ENCODE assay signal across 20 mouse cellular contexts in the genomic region with DNA sequence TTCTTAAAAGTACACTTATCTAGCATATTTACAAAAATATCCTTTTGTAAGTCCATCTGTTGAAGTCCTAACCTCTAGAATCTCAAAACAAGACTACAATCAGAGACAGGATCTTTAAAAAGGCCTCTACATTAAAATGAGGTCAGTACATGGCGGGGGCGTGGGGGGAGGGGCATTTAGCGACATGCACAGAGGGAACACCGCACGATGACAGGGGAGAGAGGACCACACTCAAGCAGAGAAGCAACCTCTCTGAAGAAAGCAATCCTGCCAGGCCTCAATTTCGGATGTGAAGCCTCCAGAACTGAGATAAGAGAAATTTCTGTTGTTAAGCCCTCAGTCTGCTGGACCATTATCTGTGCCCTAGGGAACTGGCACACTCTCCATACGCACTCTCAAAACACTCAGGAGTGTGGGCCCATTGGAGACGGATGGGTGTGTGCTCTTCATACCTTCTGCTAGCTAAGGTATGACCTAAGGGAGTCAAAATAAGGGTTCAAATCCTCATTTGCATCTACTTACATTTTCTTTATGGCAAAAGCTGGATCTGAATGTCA. TPM values are rescaled to one million over a fixed set of nuclear protein-coding genes. Genes with fewer than 3 reads are reported as not detected.
DNase-seq lines count a peak whose midpoint lies in the region; ATAC-seq and TF ChIP-seq lines count a peak whose summit lies in the region.
"Had no signal": no experiment of that assay in that cellular context is flagged by ENCODE, and none has a peak within 500 bp of the region (broad histone marks: within the 10 kb centered on the region; RNA-seq: fewer than 3 reads in every experiment).

No protein-coding gene starts in this region.

- no peaks in the 10 kb centered on the region for H3K4me1 ChIP-seq in midbrain, embryonic 11.5 days (ENCODE audit: control insufficient read depth, insufficient read depth, low read length)
- H3K4me1 ChIP-seq in midbrain, postnatal 0 days (ENCODE audit: insufficient read depth, low read length) = peaks cover 3% of the 10 kb centered on the region; the same call in 1 of the 2 replicates
- H3K4me1 ChIP-seq: embryonic facial prominence, embryonic 12.5 days; kidney, embryonic 15.5 days had no signal

- WGBS in midbrain, embryonic 11.5 days = 53% methylated on average over 8 of the region's 8 CpGs
- 46% methylated on average over 8 of the region's 8 CpGs for WGBS in midbrain, postnatal 0 days

- H3K4me3 ChIP-seq in midbrain, embryonic 11.5 days (ENCODE audit: low read depth, low read length) = no peak overlapping the region
- H3K4me3 ChIP-seq in midbrain, postnatal 0 days (ENCODE audit: low read depth, low read length) = no peak overlapping the region
- H3K4me3 ChIP-seq: embryonic facial prominence, embryonic 12.5 days; erythroblast, embryonic 14.5 days; forebrain, embryonic 13.5 days; heart, embryonic 12.5 days; kidney, embryonic 15.5 days; megakaryocyte, embryonic 14.5 days had no signal

- no peaks in the 10 kb centered on the region for H3K27me3 ChIP-seq in midbrain, embryonic 11.5 days (ENCODE audit: control insufficient read depth, insufficient read depth, low read length)
- H3K27me3 ChIP-seq in midbrain, postnatal 0 days (ENCODE audit: insufficient read depth, low read length) = no peaks in the 10 kb centered on the region
- H3K27me3 ChIP-seq: embryonic facial prominence, embryonic 12.5 days; forebrain, embryonic 13.5 days; heart, embryonic 12.5 days; kidney, embryonic 15.5 days had no signal

- H3K27ac ChIP-seq in midbrain, embryonic 11.5 days (ENCODE audit: low read depth, low read length) = no peak overlapping the region
- H3K27ac ChIP-seq in midbrain, postnatal 0 days (ENCODE audit: low read depth, low read length) = no peak overlapping the region
- H3K27ac ChIP-seq: embryonic facial prominence, embryonic 12.5 days; forebrain, embryonic 13.5 days; hindbrain, postnatal 0 days; kidney, embryonic 15.5 days had no signal

- ATAC-seq in midbrain, embryonic 11.5 days (ENCODE audit: low FRiP score) = no peak
- ATAC-seq in midbrain, postnatal 0 days (ENCODE audit: low FRiP score) = no peak
- ATAC-seq: forebrain, embryonic 13.5 days; hindbrain, postnatal 0 days; intestine, postnatal 0 days had no signal

- no peaks in the 10 kb centered on the region for H3K9me3 ChIP-seq in midbrain, embryonic 11.5 days (ENCODE audit: control insufficient read depth, low read length)
- no peaks in the 10 kb centered on the region for H3K9me3 ChIP-seq in midbrain, postnatal 0 days (ENCODE audit: low read length)
- H3K9me3 ChIP-seq: embryonic facial prominence, embryonic 12.5 days; forebrain, embryonic 13.5 days; kidney, embryonic 15.5 days had no signal

- no peak overlapping the region for H3K4me2 ChIP-seq in midbrain, embryonic 11.5 days
- H3K4me2 ChIP-seq in midbrain, postnatal 0 days (ENCODE audit: low read depth, low read length, poor library complexity, severe bottlenecking) = no peak overlapping the region
- H3K4me2 ChIP-seq: embryonic facial prominence, embryonic 12.5 days; forebrain, embryonic 13.5 days; heart, embryonic 12.5 days; kidney, embryonic 15.5 days had no signal

- DNase-seq in embryo, embryonic 10.5 days (ENCODE audit: low spot score) = peak; percentile 13
- DNase-seq in embryo, embryonic 10 days (ENCODE audit: low spot score) = no peak
- peak; percentile 78 for DNase-seq in midbrain, embryonic 11.5 days (ENCODE audit: low spot score, missing footprints)
- DNase-seq in midbrain, postnatal 0 days (ENCODE audit: low spot score) = no peak
- DNase-seq in Muller cell, postnatal 12 days (ENCODE audit: inconsistent ontology term) = peak; percentile 20
- DNase-seq in retina, embryonic 14.5 days (ENCODE audit: low spot score) = peak; percentile 57
- no peak for DNase-seq in kidney, postnatal 10 days
- DNase-seq: adrenal gland, adult 8-10 months; cerebellum, adult 11-12 months; cerebellum, postnatal 36 days; lung, adult 18-20 months; lung, postnatal 14 days had no signal

- no peaks in the 10 kb centered on the region for H3K36me3 ChIP-seq in midbrain, embryonic 11.5 days (ENCODE audit: control insufficient read depth, insufficient read depth, low read length)
- H3K36me3 ChIP-seq in midbrain, postnatal 0 days (ENCODE audit: insufficient read depth, low read length) = no peaks in the 10 kb centered on the region
- H3K36me3 ChIP-seq: embryonic facial prominence, embryonic 12.5 days; heart, embryonic 12.5 days; kidney, embryonic 15.5 days had no signal

- H3K9ac ChIP-seq in midbrain, embryonic 11.5 days (ENCODE audit: low read length) = no peak overlapping the region
- no peak overlapping the region for H3K9ac ChIP-seq in midbrain, postnatal 0 days (replicated peaks; ENCODE audit: low read length, poor library complexity, severe bottlenecking)
- H3K9ac ChIP-seq: embryonic facial prominence, embryonic 12.5 days; forebrain, embryonic 13.5 days; heart, embryonic 12.5 days; kidney, embryonic 15.5 days had no signal

- no peak for TF ChIP-seq CTCF in midbrain, postnatal 0 days (IDR thresholded peaks at IDR 0.05)

RNA-seq across cellular contexts. Expression of a gene that starts 46.0 kb away (rescaled TPM):
- 44.6 and 45.2 TPM in 2 replicates for polyA plus RNA-seq in midbrain, embryonic 11.5 days (2014; fragmentation: Nextera tagmentation; extraction: Ambion mirVana)
- total RNA-seq in midbrain, postnatal 0 days (2014; rRNA removed) = 22.1 and 34.2 TPM in 2 replicates
- polyA plus RNA-seq in midbrain, postnatal 0 days (2015; fragmentation: Nextera tagmentation; extraction: Ambion mirVana) = 18.6 and 25.0 TPM in 2 replicates

Comparison
In these comparisons a context has a peak if more than half of its experiments do, and no peak if none do; other contexts are left out.
1. DNase-seq: peak in embryo, embryonic 10.5 days (single experiment), midbrain, embryonic 11.5 days (single experiment), Muller cell, postnatal 12 days (single experiment) and retina, embryonic 14.5 days (single experiment); none in embryo, embryonic 10 days (single experiment), midbrain, postnatal 0 days (single experiment) and kidney, postnatal 10 days (single experiment).